Mouse (Mus musculus): Measurements from ENCODE around the gene Tcl1b4. TPM values are rescaled to one million over a fixed set of nuclear protein-coding genes. Genes with fewer than 3 reads are reported as not detected.
A peak's percentile ranks its signal among the peaks of the same experiment; 100 is the strongest.
"Not testable (repeated sequence)": the region's sequence is repeated elsewhere in the genome, so short reads cannot be mapped to it uniquely, and the experiment has no call there.

Tcl1b4 gene
- total RNA-seq (2021): not detected
- long read RNA-seq, experiment 1: 0 reads
- long read RNA-seq, experiment 2: 0 reads

DNA sequence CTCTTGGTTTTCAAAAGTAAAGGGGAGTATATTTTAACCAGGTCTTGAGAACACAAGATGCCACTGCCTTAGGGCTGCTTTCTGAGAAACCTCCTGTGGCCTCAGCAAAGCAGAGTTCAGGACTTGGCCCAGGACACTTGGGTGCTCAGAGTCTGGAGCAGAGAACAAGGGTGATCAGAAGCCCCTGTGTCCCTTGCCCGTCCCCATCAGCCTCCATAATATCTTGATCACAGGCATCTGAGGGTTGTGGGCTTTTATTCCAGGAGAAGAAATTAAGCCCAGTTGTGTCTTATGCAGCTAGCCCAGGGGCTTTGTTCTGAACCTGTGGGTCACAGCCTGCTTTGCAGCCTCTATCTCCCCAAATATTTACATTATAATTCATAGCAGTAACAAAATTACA is at the start of gene Tcl1b4:
TSS of gene Tcl1b4 (plus strand) at position 301 of the 400 bp plus-strand sequence.
- not testable (repeated sequence) for DNase-seq (ENCODE audit: low spot score in 2 of 2)

DNA sequence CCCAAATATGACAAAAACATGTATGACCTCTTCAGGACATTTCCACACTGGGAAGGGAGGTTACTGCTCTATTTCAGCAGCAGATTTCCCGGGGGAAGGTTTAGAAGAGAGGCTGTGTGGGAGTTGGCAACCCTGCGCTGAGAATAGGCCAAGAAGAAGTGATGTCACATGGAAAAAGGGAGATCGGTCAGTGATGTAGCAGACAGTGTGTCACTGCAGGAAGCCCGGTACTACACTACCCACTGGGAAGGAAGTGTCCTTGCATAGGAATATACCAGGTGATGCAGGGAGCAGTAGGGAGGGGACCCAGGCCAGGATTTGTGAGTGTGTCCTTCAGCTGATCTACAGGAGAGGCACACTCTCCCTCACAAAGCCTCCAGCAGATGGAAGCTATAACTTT is 46.5 kb upstream of the Tcl1b4 start:
- not testable (repeated sequence) for DNase-seq (ENCODE audit: low spot score in 2 of 2)

DNA sequence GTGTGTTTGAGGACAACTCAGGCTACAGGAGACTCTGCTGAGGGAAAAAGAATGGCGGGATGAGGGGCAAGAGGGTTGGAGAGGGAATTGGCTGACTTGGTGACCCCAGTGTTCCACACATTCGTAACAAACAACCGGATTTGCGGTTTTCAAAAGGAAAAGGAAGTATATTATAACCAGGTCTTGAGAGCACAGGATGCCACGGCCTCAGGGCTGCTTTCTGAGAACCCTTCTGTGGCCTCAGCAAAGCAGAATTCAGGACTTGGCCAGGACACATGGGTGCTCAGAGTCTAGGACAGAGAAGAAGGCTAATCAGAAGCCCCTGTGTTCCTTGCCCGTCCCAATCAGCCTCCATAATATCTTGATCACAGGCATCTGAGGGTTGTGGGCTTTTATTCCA is 42.9 kb upstream of the Tcl1b4 start:
- DNase-seq (ENCODE audit: low spot score in 2 of 2): no peak

DNA sequence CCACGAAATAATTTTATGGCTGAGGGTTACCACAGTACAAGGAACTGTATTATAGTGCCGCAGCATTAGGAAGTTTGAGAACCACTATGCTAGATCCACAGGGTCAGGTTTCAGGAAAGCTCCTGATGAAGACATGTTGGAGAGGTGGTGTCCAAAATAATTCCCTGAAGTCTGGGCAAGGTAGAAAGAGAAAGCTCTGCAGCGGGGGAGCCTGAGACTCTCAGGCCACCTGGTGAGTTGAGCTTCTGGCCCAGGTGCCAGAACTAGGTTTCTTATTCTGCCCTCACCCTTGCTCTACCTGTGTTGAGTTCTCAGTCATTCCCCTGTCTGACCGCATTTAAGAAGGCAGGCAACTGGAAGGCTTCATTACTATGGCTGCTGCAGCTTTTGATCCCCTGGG is 42.4 kb upstream of the Tcl1b4 start, which contains the start of gene Tcl1b1:
TSS of gene Tcl1b1 (plus strand) at position 301 of the 400 bp plus-strand sequence.
- no peak for DNase-seq (ENCODE audit: low spot score in 2 of 2)

DNA sequence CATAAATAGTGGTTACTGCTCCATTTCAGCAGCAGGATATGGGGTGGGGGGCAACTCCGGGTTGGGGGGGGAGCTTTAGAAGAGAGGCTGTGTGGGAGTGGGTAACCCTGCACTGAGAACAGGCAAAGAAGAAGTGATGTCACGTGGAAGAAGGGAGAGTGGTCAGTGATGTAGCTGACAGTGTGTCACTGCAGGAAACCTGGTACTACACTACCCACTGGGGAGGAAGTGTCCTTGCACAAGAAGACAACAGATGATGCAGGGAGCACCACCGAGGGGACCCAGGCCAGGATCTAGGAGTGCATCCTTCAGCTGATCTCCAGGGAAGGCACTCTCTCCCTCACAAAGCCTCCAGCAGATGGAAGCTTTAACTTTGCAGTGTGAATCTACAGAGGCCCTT is 35.0 kb upstream of the Tcl1b4 start:
- DNase-seq (ENCODE audit: low spot score in 2 of 2): no peak

DNA sequence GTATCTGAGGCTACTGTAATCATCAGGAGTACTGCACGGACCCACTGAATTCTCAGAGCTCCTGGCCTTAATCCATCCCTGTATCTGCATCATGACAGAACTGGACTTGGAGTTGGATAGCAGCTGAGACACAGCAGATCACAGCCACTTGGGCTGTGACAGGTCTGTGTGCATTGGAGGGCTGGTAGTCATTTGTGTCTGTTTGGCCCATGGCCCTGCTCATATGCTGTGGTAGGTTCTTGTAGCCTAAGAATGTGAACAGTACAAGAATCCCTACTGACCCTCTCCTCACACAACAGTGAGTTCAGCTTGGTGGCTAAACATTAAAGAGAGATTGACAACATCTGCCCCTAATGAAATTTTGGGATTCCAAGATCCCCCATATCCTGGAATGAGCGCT is 28.4 kb upstream of the Tcl1b4 start:
- DNase-seq (ENCODE audit: low spot score in 2 of 2): no peak

DNA sequence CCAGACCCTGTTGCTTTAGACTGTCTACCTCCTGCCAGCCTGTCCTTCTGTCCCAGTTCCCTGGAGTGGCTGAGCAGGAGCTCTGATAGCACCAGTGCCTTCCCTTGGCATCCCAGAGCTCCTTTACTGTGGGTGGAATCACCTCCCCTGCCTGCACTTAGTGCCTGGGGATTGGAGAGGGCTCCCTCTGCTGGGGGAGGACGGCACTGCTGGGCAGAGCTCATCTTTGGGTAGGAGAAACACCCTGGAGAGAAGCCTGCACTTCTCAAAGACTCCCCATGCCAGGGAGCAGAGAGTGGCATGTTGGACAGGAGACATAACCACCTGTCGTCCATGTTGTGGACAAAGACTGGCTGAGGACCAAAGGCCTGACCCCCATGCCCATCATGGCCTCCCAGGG is 27.4 kb upstream of the Tcl1b4 start:
- peak; percentile 75 to 77 for DNase-seq (ENCODE audit: low spot score in 2 of 2)

DNA sequence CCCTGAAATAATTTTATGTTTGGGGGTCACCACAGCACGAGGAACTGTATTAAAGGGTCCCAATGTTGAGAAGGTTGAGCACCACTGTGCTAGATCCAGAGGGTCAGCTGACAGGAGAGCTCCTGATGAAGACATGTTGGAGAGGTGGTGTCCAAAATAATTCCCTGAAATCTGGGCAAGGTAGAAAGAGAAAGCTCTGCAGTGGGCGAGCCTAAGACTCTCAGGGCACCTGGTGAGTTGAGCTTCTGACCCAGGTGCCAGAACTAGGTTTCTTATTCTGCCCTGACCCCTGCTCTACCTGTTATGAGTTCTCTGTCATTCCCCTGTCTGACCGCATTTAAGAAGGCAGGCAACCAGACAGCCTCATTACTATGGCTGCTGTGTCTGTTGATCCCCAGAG is 25.7 kb upstream of the Tcl1b4 start, which contains the start of gene Tcl1b5:
TSS of gene Tcl1b5 (plus strand) at position 301 of the 400 bp plus-strand sequence.
- not testable (repeated sequence) for DNase-seq (ENCODE audit: low spot score in 2 of 2)

DNA sequence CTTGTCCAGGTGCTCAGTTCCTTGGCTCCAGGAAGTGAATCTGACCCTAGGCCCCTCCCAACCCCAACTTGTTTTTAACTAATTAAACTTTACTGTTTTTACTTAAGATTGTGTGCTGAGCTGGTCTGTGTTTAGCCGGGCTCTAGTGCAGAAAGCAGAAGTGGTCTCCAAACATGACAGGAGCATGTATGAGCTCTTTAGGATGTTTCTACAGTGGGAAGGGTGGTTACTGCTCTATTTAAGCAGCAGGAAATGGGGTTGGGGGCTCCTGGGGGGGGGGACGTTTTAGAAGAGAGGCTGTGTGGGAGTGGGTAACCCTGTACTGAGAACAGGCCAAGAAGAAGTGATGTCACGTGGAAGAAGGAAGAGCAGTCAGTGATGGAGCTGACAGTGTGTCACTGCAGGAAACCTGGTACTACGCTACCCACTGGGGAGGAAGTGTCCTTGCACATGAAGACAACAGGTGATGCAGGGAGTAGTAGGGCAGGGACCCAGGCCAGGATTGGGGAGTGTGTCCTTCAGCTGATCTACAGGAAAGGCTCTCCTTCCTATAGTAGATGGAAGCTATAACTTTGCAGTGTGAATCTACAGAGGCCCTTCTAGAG is 20.6 kb upstream of the Tcl1b4 start:
- not testable (repeated sequence) for DNase-seq (ENCODE audit: low spot score in 2 of 2)

DNA sequence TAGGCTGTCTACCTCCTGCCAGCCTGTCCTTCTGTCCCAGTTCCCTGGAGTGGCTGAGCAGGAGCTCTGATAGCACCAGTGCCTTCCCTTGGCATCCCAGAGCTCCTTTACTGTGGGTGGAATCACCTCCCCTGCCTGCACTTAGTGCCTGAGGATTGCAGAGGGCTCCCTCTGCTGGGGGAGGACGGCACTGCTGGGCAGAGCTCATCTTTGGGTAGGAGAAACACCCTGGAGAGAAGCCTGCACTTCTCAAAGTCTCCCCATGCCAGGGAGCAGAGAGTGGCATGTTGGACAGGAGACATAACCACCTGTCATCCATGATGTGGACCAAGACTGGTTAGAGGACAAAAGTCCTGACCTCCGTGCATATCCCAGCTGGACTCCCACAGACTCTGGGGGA is 12.8 kb upstream of the Tcl1b4 start:
- peak in 1 of 2 experiments; percentile 20 for DNase-seq (ENCODE audit: low spot score in 2 of 2)

DNA sequence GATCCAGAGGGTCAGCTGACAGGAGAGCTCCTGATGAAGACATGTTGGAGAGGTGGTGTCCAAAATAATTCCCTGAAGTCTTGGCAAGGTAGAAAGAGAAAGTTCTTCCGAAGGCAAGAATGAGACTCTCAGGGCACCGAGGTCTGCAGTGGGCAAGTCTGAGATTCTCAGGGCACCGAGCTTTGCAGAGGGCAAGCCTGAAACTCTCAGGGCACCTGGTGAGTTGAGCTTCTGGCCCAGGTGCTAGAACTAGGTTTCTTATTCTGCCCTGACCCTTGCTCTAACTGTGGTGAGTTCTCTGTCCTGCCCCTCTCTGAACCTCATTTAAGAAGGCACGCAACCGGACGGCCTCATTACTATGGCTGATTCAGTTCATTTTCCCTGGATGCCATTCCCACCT is 11.0 kb upstream of the Tcl1b4 start, which contains the start of gene Tcl1b3:
TSS of gene Tcl1b3 (plus strand) at position 301 of the 400 bp plus-strand sequence.
- DNase-seq (ENCODE audit: low spot score in 2 of 2): not testable (repeated sequence)

DNA sequence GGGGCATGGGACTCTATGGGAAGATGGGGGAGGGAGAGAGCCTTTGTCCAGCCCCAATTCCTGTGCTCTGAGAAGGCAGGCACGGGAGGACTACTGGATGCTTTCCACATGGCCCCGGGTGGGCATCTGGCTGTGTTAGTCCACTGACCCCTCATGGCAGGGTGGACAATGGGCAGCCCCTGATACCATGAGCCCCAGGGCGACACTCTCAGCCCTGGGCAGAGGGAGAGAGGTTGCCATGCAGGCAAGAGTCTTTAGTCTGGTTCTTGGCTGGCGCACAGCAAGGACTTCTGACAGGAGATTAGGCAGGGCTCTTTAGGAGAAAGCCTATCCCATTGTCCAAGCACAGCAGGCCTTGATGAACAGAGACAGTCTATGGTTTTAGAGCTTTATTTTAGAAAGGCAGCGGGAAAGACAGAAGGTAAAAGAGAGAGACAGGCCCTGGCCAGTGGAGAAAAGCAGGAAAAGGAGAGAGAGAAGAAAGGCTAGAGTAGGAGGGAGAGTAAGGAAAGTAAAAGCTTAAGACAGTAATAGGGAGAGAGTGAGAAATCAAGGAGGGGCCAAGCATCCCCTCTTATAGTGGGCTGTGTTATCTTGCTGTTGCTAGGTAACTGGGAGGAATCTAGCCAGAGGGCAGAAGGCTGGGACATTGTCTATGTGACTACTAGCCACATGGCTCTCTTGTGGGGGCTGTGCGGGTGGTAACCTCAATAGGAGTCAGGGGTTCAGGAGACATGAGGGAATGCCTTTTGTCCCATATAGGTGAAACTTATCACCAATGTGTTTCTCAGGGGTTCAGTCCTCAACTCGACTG is 1.9 kb upstream of the Tcl1b4 start:
- DNase-seq (ENCODE audit: low spot score in 2 of 2): not testable (repeated sequence)

DNA sequence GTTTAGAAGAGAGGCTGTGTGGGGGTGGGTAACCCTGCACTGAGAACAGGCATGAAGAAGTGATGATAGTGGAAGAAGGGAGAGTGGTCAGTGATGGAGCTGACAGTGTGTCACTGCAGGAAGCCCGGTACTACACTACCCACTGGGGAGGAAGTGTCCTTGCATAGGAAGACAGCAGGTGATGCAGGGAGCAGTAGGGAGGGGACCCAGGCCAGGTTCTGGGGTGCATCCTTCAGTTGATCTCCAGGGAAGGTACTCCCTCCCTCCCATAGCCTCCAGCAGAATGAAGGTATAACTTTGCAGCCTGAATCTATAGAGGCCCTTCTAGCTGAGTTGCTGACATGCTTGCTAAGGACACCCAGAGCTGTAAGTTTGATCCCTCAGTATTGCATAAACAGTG is 5.3 kb downstream of the Tcl1b4 start:
- no peak for DNase-seq (ENCODE audit: low spot score in 2 of 2)

DNA sequence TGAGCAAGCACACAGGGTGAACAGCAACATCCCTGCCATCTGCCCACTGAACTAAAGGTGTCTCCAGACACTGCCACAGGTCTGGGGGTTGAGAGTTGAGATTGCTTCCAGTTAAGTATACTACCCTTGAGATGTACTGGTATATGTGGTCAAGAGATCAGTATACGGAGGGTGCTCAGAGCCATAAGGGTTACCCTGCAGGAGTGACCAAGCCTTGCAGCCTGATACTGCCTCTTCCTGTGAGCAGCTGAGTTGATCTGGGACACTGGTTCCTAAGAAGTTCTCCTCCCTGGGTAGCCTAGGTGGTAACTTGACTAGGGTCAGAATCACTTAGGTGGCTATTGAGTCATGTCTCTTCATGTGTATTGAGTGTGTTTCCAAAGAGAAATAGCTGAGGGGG is 6.7 kb downstream of the Tcl1b4 start:
- DNase-seq (ENCODE audit: low spot score in 2 of 2): no peak

DNA sequence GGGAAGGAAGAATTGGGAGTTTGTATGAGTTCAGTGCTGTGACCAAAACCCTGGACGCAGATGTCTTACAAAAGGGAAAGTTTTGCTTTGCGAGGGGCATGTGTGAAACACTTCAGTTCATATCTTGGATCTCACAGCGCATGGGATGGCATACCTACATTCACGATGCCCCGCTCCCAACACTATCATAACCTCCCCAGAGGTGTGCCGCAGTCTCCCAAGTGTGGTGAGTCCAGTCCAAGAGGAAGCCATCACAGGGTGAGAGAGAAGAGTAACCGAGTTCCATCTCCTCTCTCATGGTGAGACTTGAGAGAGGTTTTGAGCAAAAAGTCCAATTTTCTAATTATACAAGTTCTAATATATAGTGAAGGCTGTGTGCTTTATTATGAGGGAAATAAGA is 7.5 kb downstream of the Tcl1b4 start:
- no peak for DNase-seq (ENCODE audit: low spot score in 2 of 2)

DNA sequence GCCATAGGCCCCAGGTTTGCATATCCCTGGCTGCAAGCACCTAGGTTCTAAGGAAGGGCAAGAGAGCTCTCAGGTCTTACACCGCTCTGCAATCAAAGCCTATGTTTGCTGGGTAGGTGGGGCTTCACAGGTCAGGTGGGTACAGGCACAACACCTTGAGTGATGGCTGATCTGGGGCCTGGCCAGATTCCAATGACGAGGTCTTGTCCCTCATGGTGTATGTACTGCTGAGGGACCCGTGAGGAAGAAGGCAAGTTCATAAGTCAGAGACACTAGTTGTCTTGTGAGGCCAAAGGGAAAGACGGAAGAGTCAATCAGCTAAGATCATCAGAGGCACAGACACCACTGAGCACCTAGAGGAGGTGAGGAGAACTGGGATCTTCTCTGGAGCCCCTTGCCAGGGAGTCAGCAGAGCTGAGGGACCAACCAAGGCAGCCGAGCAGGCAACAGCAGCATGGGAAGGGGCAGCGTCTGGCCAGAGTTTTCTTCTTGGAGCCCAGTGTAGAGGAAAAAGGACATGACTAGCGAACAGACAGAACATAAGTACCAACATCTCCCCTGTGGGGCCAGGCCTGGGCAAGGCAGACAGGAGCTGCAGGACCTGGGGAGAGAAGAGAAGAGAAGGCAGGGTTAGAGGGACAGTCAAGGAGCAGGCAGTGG is 15.5 kb downstream of the Tcl1b4 start:
- no peak for DNase-seq (ENCODE audit: low spot score in 2 of 2)

DNA sequence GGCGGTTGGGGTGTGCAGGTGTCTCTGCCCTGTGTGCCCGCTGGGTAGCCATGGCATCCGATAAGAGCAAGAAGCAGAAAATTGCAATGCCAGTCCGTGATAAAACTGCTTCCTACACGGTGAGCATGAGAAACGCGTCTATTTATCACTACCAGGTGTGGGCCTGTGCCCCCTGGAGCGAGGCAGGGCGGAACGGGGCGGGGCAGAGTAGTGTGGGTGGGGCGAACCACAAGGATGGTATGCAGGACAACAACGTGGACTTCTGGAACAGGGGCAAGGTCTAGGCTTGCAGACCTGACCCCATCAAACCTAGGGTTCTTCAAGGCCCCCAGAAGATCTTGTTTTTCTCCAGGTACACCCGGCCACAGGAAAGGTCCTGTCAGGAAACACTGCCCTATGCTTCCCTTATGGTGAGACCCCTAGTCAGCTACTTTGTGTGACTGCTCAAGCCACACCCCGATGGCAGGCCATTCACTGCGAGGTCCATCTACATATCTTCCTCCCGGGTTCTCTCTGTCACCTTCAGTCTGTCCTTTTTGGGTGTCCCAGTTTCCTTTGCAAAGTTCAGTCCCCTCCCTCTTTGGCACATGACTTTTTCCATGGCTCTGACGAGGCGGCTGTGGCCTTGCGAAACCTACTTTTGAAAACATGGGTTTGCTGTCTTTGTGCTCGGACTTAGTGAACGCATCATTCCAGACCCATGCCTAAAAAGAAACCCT is 21.0 kb downstream of the Tcl1b4 start, which contains the start of gene Tcl1:
TSS of gene Tcl1 (minus strand) at position 193 of the 719 bp plus-strand sequence.
- no peak for DNase-seq (ENCODE audit: low spot score in 2 of 2)

DNA sequence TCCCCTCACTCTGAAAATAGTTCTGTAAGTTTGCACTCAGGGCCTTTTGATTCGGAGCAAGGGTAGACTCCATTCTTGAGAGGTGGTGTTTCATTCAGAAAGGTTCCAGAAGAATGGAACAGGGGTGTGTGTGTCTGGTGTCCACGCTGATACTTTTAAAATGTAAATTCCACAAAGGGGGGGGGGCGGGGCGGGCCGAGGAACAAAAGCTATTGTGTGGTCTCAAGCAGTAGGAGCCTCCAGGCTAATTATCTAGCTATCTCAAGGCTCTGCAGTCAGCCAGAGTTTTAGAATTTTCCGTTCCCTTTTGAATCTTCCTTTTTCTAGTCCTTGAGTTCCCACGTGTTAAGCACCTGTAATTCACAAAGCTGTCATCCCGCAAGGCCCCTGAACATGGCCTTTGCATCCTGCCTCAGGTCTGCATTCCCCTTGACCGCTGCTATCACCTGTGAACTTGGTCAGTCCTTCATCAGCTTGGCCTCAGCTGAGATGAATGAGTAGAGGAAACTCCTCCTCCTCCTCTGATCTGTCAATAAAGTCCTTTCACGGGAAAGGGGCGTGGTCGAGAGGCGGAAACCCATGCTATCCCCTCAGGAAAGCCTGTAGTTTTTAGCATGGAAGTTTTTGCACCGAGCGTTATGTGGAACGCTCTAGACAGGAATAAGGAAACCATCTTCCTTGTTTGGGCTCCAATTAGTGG is 23.0 kb downstream of the Tcl1b4 start:
- DNase-seq (ENCODE audit: low spot score in 2 of 2): no peak

DNA sequence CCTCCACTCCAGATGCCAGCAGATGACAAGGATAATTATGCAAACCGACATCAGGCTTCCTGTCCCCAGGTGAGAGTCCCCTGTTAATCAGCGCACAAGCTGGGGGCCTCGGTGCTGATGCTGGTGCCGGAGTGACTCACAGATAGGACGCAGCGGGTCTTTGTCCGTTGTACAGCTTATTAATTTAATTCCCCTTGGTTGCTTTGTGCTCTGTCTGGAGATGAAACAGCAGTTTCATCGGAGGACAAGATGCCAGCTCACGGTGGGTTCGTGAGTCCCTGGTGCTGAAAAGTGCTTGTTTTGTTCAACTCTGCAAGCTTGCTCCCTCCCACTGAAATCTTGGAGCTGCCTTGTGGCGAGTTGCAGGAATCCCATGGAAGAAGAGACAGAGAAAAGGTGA is 32.6 kb downstream of the Tcl1b4 start:
- no peak for DNase-seq (ENCODE audit: low spot score in 2 of 2)

DNA sequence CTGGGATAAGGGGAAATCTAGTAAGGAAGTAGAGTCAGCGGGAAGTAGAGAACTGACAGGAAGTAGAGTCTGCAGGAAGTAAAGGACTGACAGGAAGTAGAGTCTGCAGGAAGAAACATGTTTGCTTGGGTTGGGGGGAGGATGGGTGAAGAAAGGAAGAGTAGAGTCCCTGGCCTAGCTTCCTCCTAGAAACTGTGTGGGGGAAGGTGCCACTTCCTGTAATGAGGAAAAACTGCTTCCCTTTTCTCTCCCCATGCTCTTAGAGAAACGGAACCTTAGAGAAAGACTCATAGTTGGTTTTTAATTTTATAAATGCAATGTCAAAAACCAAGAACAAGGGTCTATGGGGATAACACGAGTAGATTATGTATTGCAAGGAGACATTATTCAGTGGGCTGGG is 33.3 kb downstream of the Tcl1b4 start:
- no peak for DNase-seq (ENCODE audit: low spot score in 2 of 2)
